7 mouse cellular contexts compared by ENCODE assay signal in genomic region chr7:12909498-12909962, GRCm38 (mm10). TPM values are rescaled to one million over a fixed set of nuclear protein-coding genes. Genes with fewer than 3 reads are reported as not detected.
DNase-seq lines count a peak whose midpoint lies in the region; ATAC-seq and TF ChIP-seq lines count a peak whose summit lies in the region.

No protein-coding gene starts in this region.

- peak overlapping the region; percentile 72 for H3K4me3 ChIP-seq in bone marrow, adult 2 months (replicated peaks; ENCODE audit: control insufficient read depth, low read depth, low read length)
- peak overlapping the region; percentile 44 for H3K4me3 ChIP-seq in embryonic facial prominence, embryonic 14.5 days (ENCODE audit: low read depth, low read length)
- peak overlapping the region; percentile 62 for H3K4me3 ChIP-seq in heart, embryonic 10.5 days
- H3K4me3 ChIP-seq in kidney, embryonic 14.5 days (ENCODE audit: low read length) = peak overlapping the region; percentile 46
- peak overlapping the region; percentile 47 for H3K4me3 ChIP-seq in limb, embryonic 15.5 days
- peak overlapping the region; percentile 41 for H3K4me3 ChIP-seq in midbrain, embryonic 16.5 days (ENCODE audit: low read depth, low read length)

- peak overlapping the region; percentile 65 for H3K4me2 ChIP-seq in embryonic facial prominence, embryonic 14.5 days (ENCODE audit: low read depth, low read length)
- peak overlapping the region; percentile 55 for H3K4me2 ChIP-seq in kidney, embryonic 14.5 days (replicated peaks; ENCODE audit: low read depth, low read length)
- peak overlapping the region; percentile 55 for H3K4me2 ChIP-seq in limb, embryonic 15.5 days
- peak overlapping the region; percentile 56 for H3K4me2 ChIP-seq in midbrain, embryonic 16.5 days (ENCODE audit: low read length)

- H3K27ac ChIP-seq in bone marrow, adult 2 months (ENCODE audit: control insufficient read depth, insufficient read depth, low read depth, low read length, poor library complexity) = peak overlapping the region; percentile 63; the same call in 1 of the 2 replicates
- peak overlapping the region; percentile 85 for H3K27ac ChIP-seq in embryonic facial prominence, embryonic 14.5 days (replicated peaks; ENCODE audit: low read depth, low read length)
- H3K27ac ChIP-seq in heart, embryonic 10.5 days = peak overlapping the region; percentile 91
- H3K27ac ChIP-seq in kidney, embryonic 14.5 days (ENCODE audit: low read depth, low read length) = peak overlapping the region; percentile 92
- peak overlapping the region; percentile 90 for H3K27ac ChIP-seq in limb, embryonic 15.5 days
- peak overlapping the region; percentile 84 for H3K27ac ChIP-seq in midbrain, embryonic 16.5 days (ENCODE audit: low read length)

- DNase-seq in embryonic facial prominence, embryonic 14.5 days (ENCODE audit: low spot score) = peak; percentile 76
- peak; percentile 86 for DNase-seq in heart, embryonic 10.5 days (ENCODE audit: low spot score)
- peak; percentile 86 to 93 for DNase-seq in spleen, postnatal 10 days (ENCODE audit: low spot score in 2 of 2)

- H3K36me3 ChIP-seq in embryonic facial prominence, embryonic 14.5 days (ENCODE audit: control insufficient read depth, insufficient read depth, low read length) = peaks cover 48% of the 10 kb centered on the region
- peaks cover 41% of the 10 kb centered on the region for H3K36me3 ChIP-seq in heart, embryonic 10.5 days
- peaks cover 35% of the 10 kb centered on the region for H3K36me3 ChIP-seq in kidney, embryonic 14.5 days (ENCODE audit: control insufficient read depth, insufficient read depth, low read length)
- H3K36me3 ChIP-seq in limb, embryonic 15.5 days = peaks cover 43% of the 10 kb centered on the region
- H3K36me3 ChIP-seq in midbrain, embryonic 16.5 days (ENCODE audit: control insufficient read depth, insufficient read depth, low read length) = peaks cover 24% of the 10 kb centered on the region

- TF ChIP-seq POLR2A in bone marrow, adult 2 months (IDR thresholded peaks at IDR 0.05; ENCODE audit: borderline replicate concordance, control insufficient read depth, low read depth, low read length) = no peak

- no peaks in the 10 kb centered on the region for H3K27me3 ChIP-seq in embryonic facial prominence, embryonic 14.5 days (replicated peaks; ENCODE audit: control insufficient read depth, insufficient read depth, low read length)
- no peaks in the 10 kb centered on the region for H3K27me3 ChIP-seq in heart, embryonic 10.5 days (ENCODE audit: insufficient read depth, poor library complexity, severe bottlenecking)
- H3K27me3 ChIP-seq in kidney, embryonic 14.5 days (ENCODE audit: control insufficient read depth, insufficient read depth, low read length) = no peaks in the 10 kb centered on the region
- H3K27me3 ChIP-seq in limb, embryonic 15.5 days = no peaks in the 10 kb centered on the region
- H3K27me3 ChIP-seq in midbrain, embryonic 16.5 days (ENCODE audit: control insufficient read depth, insufficient read depth, low read depth, low read length) = no peaks in the 10 kb centered on the region

- H3K4me1 ChIP-seq in bone marrow, adult 2 months (ENCODE audit: control insufficient read depth, insufficient read depth, low read length) = no peaks in the 10 kb centered on the region; the same call in 1 of the 2 replicates
- peaks cover 6% of the 10 kb centered on the region; the same call in 1 of the 2 replicates for H3K4me1 ChIP-seq in embryonic facial prominence, embryonic 14.5 days (ENCODE audit: control insufficient read depth, insufficient read depth, low read length)
- H3K4me1 ChIP-seq in heart, embryonic 10.5 days = 0 out of 2 replicates have a peak, but pooled peaks cover 7% of the 10 kb centered on the region
- no peaks in the 10 kb centered on the region for H3K4me1 ChIP-seq in kidney, embryonic 14.5 days (ENCODE audit: control insufficient read depth, insufficient read depth, low read length)
- H3K4me1 ChIP-seq in limb, embryonic 15.5 days = peaks cover 6% of the 10 kb centered on the region; the same call in 1 of the 2 replicates
- peaks cover 3% of the 10 kb centered on the region; the same call in 1 of the 2 replicates for H3K4me1 ChIP-seq in midbrain, embryonic 16.5 days (ENCODE audit: control insufficient read depth, insufficient read depth, low read length)

- peak; percentile 60 for TF ChIP-seq CTCF in bone marrow, adult 2 months (IDR thresholded peaks at IDR 0.05; ENCODE audit: control insufficient read depth, insufficient read depth, low read length)

- peak; percentile 17; the same call in 1 of the 2 replicates for ATAC-seq in embryonic facial prominence, embryonic 14.5 days (ENCODE audit: low read depth)
- peak; percentile 45 for ATAC-seq in kidney, embryonic 14.5 days (ENCODE audit: low FRiP score, low TSS enrichment)
- no peak for ATAC-seq in limb, embryonic 15.5 days (ENCODE audit: insufficient number of reproducible peaks, low FRiP score, low TSS enrichment, low read depth)
- peak; percentile 51 for ATAC-seq in midbrain, embryonic 16.5 days

- no peaks in the 10 kb centered on the region for H3K9me3 ChIP-seq in embryonic facial prominence, embryonic 14.5 days (ENCODE audit: control insufficient read depth, low read length)
- no peaks in the 10 kb centered on the region for H3K9me3 ChIP-seq in heart, embryonic 10.5 days
- H3K9me3 ChIP-seq in kidney, embryonic 14.5 days (ENCODE audit: control insufficient read depth, low read length) = no peaks in the 10 kb centered on the region
- H3K9me3 ChIP-seq in limb, embryonic 15.5 days = no peaks in the 10 kb centered on the region
- H3K9me3 ChIP-seq in midbrain, embryonic 16.5 days (replicated peaks; ENCODE audit: control insufficient read depth, low read length, poor library complexity, severe bottlenecking) = no peaks in the 10 kb centered on the region

- peak overlapping the region; percentile 67 for H3K9ac ChIP-seq in embryonic facial prominence, embryonic 14.5 days (ENCODE audit: low read depth, low read length)
- H3K9ac ChIP-seq in kidney, embryonic 14.5 days (ENCODE audit: low read depth, low read length) = peak overlapping the region; percentile 64; the same call in 1 of the 2 replicates
- H3K9ac ChIP-seq in limb, embryonic 15.5 days = no peak overlapping the region
- H3K9ac ChIP-seq in midbrain, embryonic 16.5 days (ENCODE audit: low read depth, low read length) = peak overlapping the region; percentile 30; the same call in 1 of the 2 replicates

- 17% methylated on average over 7 of the region's 7 CpGs for WGBS in bone marrow, adult 2 months
- WGBS in embryonic facial prominence, embryonic 14.5 days = 42% methylated on average over 7 of the region's 7 CpGs
- WGBS in heart, embryonic 10.5 days = 34% methylated on average over 7 of the region's 7 CpGs
- WGBS in kidney, embryonic 14.5 days = 37% methylated on average over 7 of the region's 7 CpGs
- WGBS in limb, embryonic 15.5 days = 45% methylated on average over 7 of the region's 7 CpGs
- 30% methylated on average over 7 of the region's 7 CpGs for WGBS in midbrain, embryonic 16.5 days

RNA-seq across cellular contexts. Expression of gene Zscan22, which starts 11.9 kb away (rescaled TPM):
- 2.3 and 2.6 TPM in 2 replicates for polyA plus RNA-seq in bone marrow, adult 2 months (2011; ENCODE audit: insufficient read depth, insufficient read length, low replicate concordance, missing spikeins)
- polyA plus RNA-seq in embryonic facial prominence, embryonic 14.5 days (2014; fragmentation: Nextera tagmentation; extraction: Ambion mirVana) = 15.1 and 16.6 TPM in 2 replicates
- polyA plus RNA-seq in heart, embryonic 10.5 days (2016; fragmentation: Nextera tagmentation; extraction: Ambion mirVana) = 12.9 and 14.8 TPM in 2 replicates
- polyA plus RNA-seq in kidney, embryonic 14.5 days (2014; fragmentation: Nextera tagmentation; extraction: Ambion mirVana) = 17.7 and 22.1 TPM in 2 replicates
- 17.3 and 17.7 TPM in 2 replicates for polyA plus RNA-seq in limb, embryonic 15.5 days (2015; fragmentation: Nextera tagmentation; extraction: Ambion mirVana)
- polyA plus RNA-seq in midbrain, embryonic 16.5 days (2015; fragmentation: Nextera tagmentation; extraction: Ambion mirVana) = 11.1 and 11.5 TPM in 2 replicates

RNA-seq across cellular contexts. Expression of gene Rps5, which starts 12.6 kb away (rescaled TPM):
- polyA plus RNA-seq in bone marrow, adult 2 months (2011; ENCODE audit: insufficient read depth, insufficient read length, low replicate concordance, missing spikeins) = 895 and 1,171 TPM in 2 replicates
- 1,364 and 1,371 TPM in 2 replicates for polyA plus RNA-seq in embryonic facial prominence, embryonic 14.5 days (2014; fragmentation: Nextera tagmentation; extraction: Ambion mirVana)
- polyA plus RNA-seq in heart, embryonic 10.5 days (2016; fragmentation: Nextera tagmentation; extraction: Ambion mirVana) = 662 and 793 TPM in 2 replicates
- polyA plus RNA-seq in kidney, embryonic 14.5 days (2014; fragmentation: Nextera tagmentation; extraction: Ambion mirVana) = 1,360 and 1,560 TPM in 2 replicates
- polyA plus RNA-seq in limb, embryonic 15.5 days (2015; fragmentation: Nextera tagmentation; extraction: Ambion mirVana) = 887 and 1,056 TPM in 2 replicates
- polyA plus RNA-seq in midbrain, embryonic 16.5 days (2015; fragmentation: Nextera tagmentation; extraction: Ambion mirVana) = 512 and 515 TPM in 2 replicates

RNA-seq across cellular contexts. Expression of gene Rnf225, which starts 17.7 kb away (rescaled TPM):
- 0.47 and 0.74 TPM in 2 replicates for polyA plus RNA-seq in bone marrow, adult 2 months (2011; ENCODE audit: insufficient read depth, insufficient read length, low replicate concordance, missing spikeins)
- polyA plus RNA-seq in embryonic facial prominence, embryonic 14.5 days (2014; fragmentation: Nextera tagmentation; extraction: Ambion mirVana) = 0.43 and 0.49 TPM in 2 replicates
- polyA plus RNA-seq in heart, embryonic 10.5 days (2016; fragmentation: Nextera tagmentation; extraction: Ambion mirVana) = 1.1 TPM in 2 replicates
- polyA plus RNA-seq in kidney, embryonic 14.5 days (2014; fragmentation: Nextera tagmentation; extraction: Ambion mirVana) = 0.47 and 0.76 TPM in 2 replicates
- polyA plus RNA-seq in limb, embryonic 15.5 days (2015; fragmentation: Nextera tagmentation; extraction: Ambion mirVana) = 1.9 and 3.0 TPM in 2 replicates
- polyA plus RNA-seq in midbrain, embryonic 16.5 days (2015; fragmentation: Nextera tagmentation; extraction: Ambion mirVana) = 0.98 and 1.2 TPM in 2 replicates

RNA-seq across cellular contexts. Expression of gene Zfp128, which starts 28.6 kb away (rescaled TPM):
- 0.65 TPM in 1 of 2 replicates, not detected in the other for polyA plus RNA-seq in bone marrow, adult 2 months (2011; ENCODE audit: insufficient read depth, insufficient read length, low replicate concordance, missing spikeins)
- polyA plus RNA-seq in embryonic facial prominence, embryonic 14.5 days (2014; fragmentation: Nextera tagmentation; extraction: Ambion mirVana) = 4.9 and 5.3 TPM in 2 replicates
- polyA plus RNA-seq in heart, embryonic 10.5 days (2016; fragmentation: Nextera tagmentation; extraction: Ambion mirVana) = 3.1 TPM in 2 replicates
- 4.0 and 4.5 TPM in 2 replicates for polyA plus RNA-seq in kidney, embryonic 14.5 days (2014; fragmentation: Nextera tagmentation; extraction: Ambion mirVana)
- polyA plus RNA-seq in limb, embryonic 15.5 days (2015; fragmentation: Nextera tagmentation; extraction: Ambion mirVana) = 4.5 and 4.9 TPM in 2 replicates
- 8.2 and 8.7 TPM in 2 replicates for polyA plus RNA-seq in midbrain, embryonic 16.5 days (2015; fragmentation: Nextera tagmentation; extraction: Ambion mirVana)

RNA-seq across cellular contexts. Expression of gene Zfp324, which starts 56.1 kb away (rescaled TPM):
- 0.70 and 0.80 TPM in 2 replicates for polyA plus RNA-seq in bone marrow, adult 2 months (2011; ENCODE audit: insufficient read depth, insufficient read length, low replicate concordance, missing spikeins)
- 9.4 and 10.9 TPM in 2 replicates for polyA plus RNA-seq in embryonic facial prominence, embryonic 14.5 days (2014; fragmentation: Nextera tagmentation; extraction: Ambion mirVana)
- polyA plus RNA-seq in heart, embryonic 10.5 days (2016; fragmentation: Nextera tagmentation; extraction: Ambion mirVana) = 7.8 and 8.4 TPM in 2 replicates
- polyA plus RNA-seq in kidney, embryonic 14.5 days (2014; fragmentation: Nextera tagmentation; extraction: Ambion mirVana) = 6.9 and 9.3 TPM in 2 replicates
- 13.3 and 13.5 TPM in 2 replicates for polyA plus RNA-seq in limb, embryonic 15.5 days (2015; fragmentation: Nextera tagmentation; extraction: Ambion mirVana)
- 14.5 and 14.9 TPM in 2 replicates for polyA plus RNA-seq in midbrain, embryonic 16.5 days (2015; fragmentation: Nextera tagmentation; extraction: Ambion mirVana)
